Mouse (Mus musculus) G1E (cell line): Measurements from ENCODE around the gene Irx5.

Experiments
- CTCF ChIP-seq: IDR thresholded peaks from 2 replicates; pipeline ENCODE4 v1.5.1; 2012; ENCODE audit warnings: low read depth, low read length, inconsistent platforms, mixed read lengths
- GATA1 ChIP-seq: IDR thresholded peaks from 2 replicates; pipeline ENCODE4 v1.6.1; 2012; ENCODE audit warnings: borderline replicate concordance, low read length, inconsistent platforms, mixed read lengths
- GATA2 ChIP-seq: IDR thresholded peaks from 2 replicates; pipeline ENCODE4 v1.6.1; 2012; ENCODE audit warnings: low read depth, low read length, inconsistent platforms, borderline replicate concordance
- POLR2AphosphoS5 ChIP-seq: IDR thresholded peaks from 2 replicates; pipeline ENCODE4 v1.6.1; 2012; ENCODE audit warnings: low read depth, low read length, inconsistent platforms; ENCODE audit not compliant: insufficient replicate concordance
- TAL1 ChIP-seq: conservative IDR thresholded peaks from 2 replicates; pipeline ENCODE4 v1.6.1; 2012; ENCODE audit warnings: low read depth, low read length, inconsistent platforms, mixed read lengths

GRCm38 (mm10) chr8:92354536-92355482, 2.6 kb upstream of the Irx5 start:
- TF ChIP-seq CTCF (no peak), TAL1 (no peak), GATA1 (no peak), POLR2AphosphoS5 (no peak), GATA2 (no peak)
